Mouse (Mus musculus) liver, embryonic 16.5 days (tissue): ENCODE measurements at regions not wholly inside any gene's neighbourhood (a gene's known extent, or its start where the extent isn't known, plus 50 kb on each side); places are given as distances from the start of the nearest gene placed in this dataset.
"Not testable (repeated sequence)": the region's sequence is repeated elsewhere in the genome, so short reads cannot be mapped to it uniquely, and the experiment has no call there.

Experiments used
- ATAC-seq: fragments of 200-750 bp; cut with Nextera tagmentation; 2 replicates; pipeline ENCODE4 v1.8.0; 2017; ENCODE audit warnings: low read depth, mild to moderate bottlenecking, moderate number of reproducible peaks, moderate library complexity
- H3K27ac ChIP-seq: fragments of 300-500 bp; sonication (generic); 2 replicates; pipeline ENCODE4 v1.5.1; 2014; ENCODE audit warnings: mild to moderate bottlenecking, low read length
- H3K27me3 ChIP-seq: fragments of 300-500 bp; sonication (generic); 2 replicates; pipeline ENCODE4 v1.6.1; 2014; ENCODE audit warnings: low read depth, low read length, mixed read lengths; ENCODE audit not compliant: control insufficient read depth, insufficient read depth
- H3K36me3 ChIP-seq: fragments of 300-500 bp; sonication (generic); 2 replicates; pipeline ENCODE4 v1.6.1; 2014; ENCODE audit warnings: mild to moderate bottlenecking; ENCODE audit not compliant: control insufficient read depth, insufficient read depth
- H3K4me1 ChIP-seq: fragments of 300-500 bp; sonication (generic); 2 replicates; pipeline ENCODE4 v1.6.1; 2014; ENCODE audit warnings: low read depth, low read length, mixed read lengths; ENCODE audit not compliant: control insufficient read depth
- H3K4me2 ChIP-seq: fragments of 300-500 bp; sonication (generic); 2 replicates; pipeline ENCODE4 v1.6.1; 2014; ENCODE audit warnings: low read depth, low read length, mixed read lengths
- H3K4me3 ChIP-seq: fragments of 300-500 bp; sonication (generic); 2 replicates; pipeline ENCODE4 v1.5.1; 2014; ENCODE audit warnings: low read depth, mild to moderate bottlenecking, low read length
- H3K9ac ChIP-seq: fragments of 300-500 bp; sonication (generic); 2 replicates; pipeline ENCODE4 v1.6.1; 2014; ENCODE audit warnings: low read depth, low read length
- H3K9me3 ChIP-seq: fragments of 300-500 bp; sonication (generic); replicated peaks from 2 replicates; pipeline ENCODE4 v1.6.1; 2016; ENCODE audit warnings: low read length; ENCODE audit not compliant: control insufficient read depth
- WGBS: fragments of 180-500 bp; shearing (Covaris S2); extraction: QIAGEN DNeasy Blood & Tissue Kit; methylation state at CpG from one replicate; pipeline ENCODE4 v1.1.7; 2014; ENCODE audit not compliant: insufficient replicate concordance; 5-methylcytosine and 5-hydroxymethylcytosine counted together

- no peaks in the 10 kb centered on the region for H3K27me3 ChIP-seq
- 60% methylated on average over 8 of the region's 8 CpGs for WGBS
- ATAC-seq: no peak
- H3K4me2 ChIP-seq: no peak overlapping the region
- no peak overlapping the region for H3K9ac ChIP-seq
- no peaks in the 10 kb centered on the region for H3K4me1 ChIP-seq
- no peaks in the 10 kb centered on the region for H3K9me3 ChIP-seq
- no peak overlapping the region for H3K27ac ChIP-seq
- no peak overlapping the region for H3K4me3 ChIP-seq
- H3K36me3 ChIP-seq: no peaks in the 10 kb centered on the region
Measured at GRCm38 (mm10) chr1:88799789-88800188, 97.8 kb upstream of the Arl4c start.

GRCm38 (mm10) chr1:88800411-88800810 is 98.4 kb upstream of the Arl4c start:
- H3K9me3 ChIP-seq: no peaks in the 10 kb centered on the region
- no peak for ATAC-seq
- no peaks in the 10 kb centered on the region for H3K36me3 ChIP-seq
- no peak overlapping the region for H3K27ac ChIP-seq
- H3K4me1 ChIP-seq: no peaks in the 10 kb centered on the region
- H3K9ac ChIP-seq: no peak overlapping the region
- no peak overlapping the region for H3K4me2 ChIP-seq
- 57% methylated on average over 5 of the region's 5 CpGs for WGBS
- no peaks in the 10 kb centered on the region for H3K27me3 ChIP-seq
- no peak overlapping the region for H3K4me3 ChIP-seq

DNA sequence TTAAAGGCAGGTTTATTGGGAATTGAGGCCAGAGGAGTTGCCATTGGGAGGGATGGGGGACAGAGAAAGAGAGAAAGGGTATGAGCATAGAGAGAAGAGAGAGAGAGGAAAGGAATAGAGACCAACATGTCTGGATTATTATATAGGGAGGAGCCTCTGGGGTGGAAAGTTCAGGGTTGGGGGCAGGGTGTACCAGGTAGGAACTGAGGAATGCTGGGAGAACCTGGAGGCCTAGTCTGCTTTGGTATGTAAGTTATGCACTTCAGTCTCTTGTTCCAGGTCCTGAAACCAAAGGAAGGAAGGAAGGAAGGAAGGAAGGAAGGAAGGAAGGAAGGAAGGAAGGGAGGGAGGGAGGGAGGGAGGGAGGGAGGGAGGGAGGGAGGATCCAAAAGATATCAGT is 99.1 kb upstream of the Arl4c start:
- not testable (repeated sequence) for H3K9me3 ChIP-seq, H3K4me1 ChIP-seq, ATAC-seq, H3K36me3 ChIP-seq, H3K9ac ChIP-seq, H3K27me3 ChIP-seq, H3K4me3 ChIP-seq, H3K4me2 ChIP-seq, H3K27ac ChIP-seq

GRCm38 (mm10) chr1:88806960-88807359 is 104.9 kb upstream of the Arl4c start:
- 49% methylated on average over 6 of the region's 6 CpGs for WGBS
- Histone ChIP-seq H3K4me3 (no peak overlapping the region), H3K9ac (no peak overlapping the region), H3K27me3 (no peaks in the 10 kb centered on the region), H3K27ac (no peak overlapping the region), H3K4me2 (no peak overlapping the region), H3K4me1 (no peaks in the 10 kb centered on the region), H3K36me3 (no peaks in the 10 kb centered on the region), H3K9me3 (no peaks in the 10 kb centered on the region; the same call in 1 of the 2 replicates)
- ATAC-seq: no peak

- Histone ChIP-seq H3K27ac (no peak overlapping the region), H3K4me2 (no peak overlapping the region), H3K4me1 (no peaks in the 10 kb centered on the region), H3K9me3 (no peaks in the 10 kb centered on the region; the same call in 1 of the 2 replicates), H3K9ac (no peak overlapping the region), H3K27me3 (no peaks in the 10 kb centered on the region), H3K4me3 (no peak overlapping the region), H3K36me3 (no peaks in the 10 kb centered on the region)
- ATAC-seq: no peak
- 59% methylated on average over 6 of the region's 6 CpGs for WGBS
Measured at GRCm38 (mm10) chr1:88807901-88808300, 105.9 kb upstream of the Arl4c start.

- H3K9me3 ChIP-seq: no peaks in the 10 kb centered on the region; the same call in 1 of the 2 replicates
- H3K4me1 ChIP-seq: no peaks in the 10 kb centered on the region
- no peaks in the 10 kb centered on the region for H3K27me3 ChIP-seq
- H3K4me2 ChIP-seq: no peak overlapping the region
- no peaks in the 10 kb centered on the region for H3K36me3 ChIP-seq
- ATAC-seq: no peak
- no peak overlapping the region for H3K9ac ChIP-seq
- WGBS: 63% methylated on average over 3 of the region's 3 CpGs
- H3K27ac ChIP-seq: no peak overlapping the region
- no peak overlapping the region for H3K4me3 ChIP-seq
Measured at GRCm38 (mm10) chr1:88808508-88808907, 106.5 kb upstream of the Arl4c start.

GRCm38 (mm10) chr1:88809756-88810155 is 107.7 kb upstream of the Arl4c start:
- no peaks in the 10 kb centered on the region for H3K36me3 ChIP-seq
- no peak overlapping the region for H3K9ac ChIP-seq
- no peak overlapping the region for H3K27ac ChIP-seq
- no peaks in the 10 kb centered on the region for H3K27me3 ChIP-seq
- no peak overlapping the region for H3K4me3 ChIP-seq
- no peak for ATAC-seq
- H3K4me2 ChIP-seq: no peak overlapping the region
- H3K9me3 ChIP-seq: no peaks in the 10 kb centered on the region; the same call in 1 of the 2 replicates
- 65% methylated on average over 2 of the region's 2 CpGs for WGBS
- no peaks in the 10 kb centered on the region for H3K4me1 ChIP-seq

GRCm38 (mm10) chr1:88813200-88813599 is 111.2 kb upstream of the Arl4c start:
- no peaks in the 10 kb centered on the region for H3K4me1 ChIP-seq
- ATAC-seq: no peak
- no peak overlapping the region for H3K27ac ChIP-seq
- H3K9me3 ChIP-seq: no peaks in the 10 kb centered on the region
- no peaks in the 10 kb centered on the region for H3K27me3 ChIP-seq
- H3K4me2 ChIP-seq: no peak overlapping the region
- WGBS: 68% methylated on average over 7 of the region's 7 CpGs
- H3K36me3 ChIP-seq: no peaks in the 10 kb centered on the region
- H3K9ac ChIP-seq: no peak overlapping the region
- H3K4me3 ChIP-seq: no peak overlapping the region

- no peak for ATAC-seq
- H3K9ac ChIP-seq: no peak overlapping the region
- 67% methylated on average over 9 of the region's 9 CpGs for WGBS
- H3K4me2 ChIP-seq: no peak overlapping the region
- no peak overlapping the region for H3K4me3 ChIP-seq
- H3K4me1 ChIP-seq: no peaks in the 10 kb centered on the region
- no peaks in the 10 kb centered on the region for H3K9me3 ChIP-seq
- H3K27ac ChIP-seq: no peak overlapping the region
- no peaks in the 10 kb centered on the region for H3K27me3 ChIP-seq
- H3K36me3 ChIP-seq: no peaks in the 10 kb centered on the region
Measured at GRCm38 (mm10) chr1:88816376-88816945, 114.4 kb upstream of the Arl4c start.
